Mouse (Mus musculus): ENCODE data around the gene Tspan33. TPM values are rescaled to one million over a fixed set of nuclear protein-coding genes. Genes with fewer than 3 reads are reported as not detected.

Gene Tspan33
- polyA plus RNA-seq, 1 experiment from 2014 or later = 156 TPM

Other genes starting within 250 kb of the Tspan33 start
- 117 and 122 TPM in 2 replicates for gene Atp6v1f, start 226.5 kb upstream of the Tspan33 start, polyA plus RNA-seq (2015; fragmentation: Nextera tagmentation; extraction: Ambion mirVana)
- gene Atp6v1fnb, start 222.8 kb upstream of the Tspan33 start, polyA plus RNA-seq (2015; fragmentation: Nextera tagmentation; extraction: Ambion mirVana) = 0.13 TPM in 1 of 2 replicates, not detected in the other
- gene Kcp, start 186.3 kb upstream of the Tspan33 start, polyA plus RNA-seq (2015; fragmentation: Nextera tagmentation; extraction: Ambion mirVana) = 1.8 and 2.8 TPM in 2 replicates
- 10.3 and 11.4 TPM in 2 replicates for gene Irf5, start 167.6 kb upstream of the Tspan33 start, polyA plus RNA-seq (2015; fragmentation: Nextera tagmentation; extraction: Ambion mirVana)
- gene Tnpo3, start 84.3 kb upstream of the Tspan33 start, polyA plus RNA-seq (2015; fragmentation: Nextera tagmentation; extraction: Ambion mirVana) = 28.9 and 30.4 TPM in 2 replicates
- 2.7 and 2.9 TPM in 2 replicates for gene Smo, start 41.3 kb downstream of the Tspan33 start, polyA plus RNA-seq (2015; fragmentation: Nextera tagmentation; extraction: Ambion mirVana)
- 3.9 and 4.4 TPM in 2 replicates for gene Ahcyl2, start 73.8 kb downstream of the Tspan33 start, polyA plus RNA-seq (2015; fragmentation: Nextera tagmentation; extraction: Ambion mirVana)
- gene Strip2, start 222.8 kb downstream of the Tspan33 start, polyA plus RNA-seq (2015; fragmentation: Nextera tagmentation; extraction: Ambion mirVana) = 0.37 and 0.41 TPM in 2 replicates